Mouse (Mus musculus) T-helper 17 cell (primary cell): Measurements from ENCODE around the gene Ski.

Source experiments
- in situ Hi-C, 2 experiments: fragments of 300-600 bp; cut with MboI, MseI; formaldehyde crosslinking; loops; 1 replicate in 1 of 2; 2 replicates in 1 of 2; pipeline ENCODE4 v1.15.1; 2025; ENCODE audit warnings: high pct_unique_total_duplicates in 2 of 2

Gene Ski

DNA sequence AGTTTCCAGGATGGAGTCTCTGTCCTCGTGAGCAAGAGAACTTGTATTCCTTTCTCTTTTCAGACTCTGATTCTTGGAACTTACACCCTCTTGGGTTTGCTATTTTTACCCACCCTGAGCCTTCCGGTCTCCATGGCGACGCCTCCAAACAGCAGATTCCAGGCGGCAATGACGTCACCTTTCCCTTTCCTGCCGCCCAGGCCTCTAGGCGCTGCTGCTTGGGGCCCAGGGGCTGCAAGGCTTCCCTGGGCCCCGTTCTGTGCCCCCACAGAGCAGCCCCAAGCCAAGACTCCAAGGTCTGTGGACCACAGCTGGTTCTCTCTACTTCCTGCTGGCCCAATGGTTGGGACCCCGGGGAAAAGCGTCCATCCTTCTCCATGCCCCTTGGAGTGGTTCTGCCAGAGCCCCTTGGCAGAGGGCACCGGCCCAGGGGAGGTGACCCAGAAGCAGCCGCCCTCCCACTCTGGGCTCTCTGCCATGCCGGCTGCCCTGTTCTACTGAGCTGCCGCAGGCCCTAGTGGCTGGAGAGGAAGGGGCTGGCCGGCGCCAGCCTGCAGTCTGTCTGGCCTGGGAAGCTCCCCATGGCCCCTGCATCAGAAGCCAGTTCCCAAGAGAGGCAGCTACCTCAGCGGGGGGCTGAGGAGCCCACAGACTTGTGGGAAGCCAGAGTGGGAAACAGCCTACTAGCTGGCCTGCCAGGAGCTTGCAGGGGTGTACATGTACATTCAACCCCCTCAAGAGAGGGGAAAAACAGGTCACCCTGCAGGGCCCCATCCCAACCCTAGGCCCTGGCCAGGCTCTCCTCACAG lies 13.1 kb upstream of the Ski start:
- in situ Hi-C loops, result no loop called here

DNA sequence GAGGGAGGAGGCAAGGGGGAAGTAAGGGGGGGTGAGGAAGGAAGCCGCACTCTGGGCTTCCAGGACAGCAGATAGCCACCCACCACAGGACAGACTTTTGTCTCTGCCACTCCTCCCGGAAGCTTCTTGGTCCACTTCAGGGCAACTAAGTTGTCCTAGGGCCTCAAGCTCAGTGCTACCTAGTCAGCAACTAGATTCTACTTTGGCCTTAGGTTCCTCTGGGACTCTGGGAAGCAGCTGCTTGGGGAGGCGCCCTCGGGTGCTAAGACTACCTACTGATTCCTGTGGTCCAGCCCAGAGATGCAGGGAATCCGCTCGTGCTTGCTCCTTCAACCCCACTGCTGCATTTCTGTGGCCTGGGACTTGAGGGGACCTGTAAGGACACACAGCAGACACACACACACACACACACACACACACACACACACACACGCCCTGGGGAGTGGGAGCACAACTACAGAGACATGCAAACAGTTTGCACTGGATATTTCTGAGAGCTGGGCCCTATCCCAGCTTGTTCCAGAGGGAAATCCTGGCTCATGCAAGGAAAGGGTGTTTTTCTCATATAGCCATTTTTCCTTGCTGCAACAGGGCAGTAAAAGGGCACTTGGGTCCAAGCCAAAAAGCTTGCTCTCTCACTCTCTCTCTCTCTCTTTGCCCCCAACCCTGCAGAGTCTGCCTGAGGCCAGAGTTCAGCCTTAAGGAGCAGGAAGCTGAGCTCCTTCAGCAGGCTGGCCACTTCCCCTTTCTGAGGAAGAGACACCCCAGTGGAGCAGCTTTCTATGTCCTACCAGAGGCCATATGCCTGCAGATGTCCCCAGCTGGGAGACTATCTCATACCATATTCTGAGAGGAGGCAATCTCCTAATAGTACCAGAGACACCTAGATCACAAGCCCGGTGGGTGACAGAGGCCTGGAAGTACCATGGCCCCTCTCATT lies 12.2 kb upstream of the Ski start:
- in situ Hi-C loops, result no loop called here

DNA sequence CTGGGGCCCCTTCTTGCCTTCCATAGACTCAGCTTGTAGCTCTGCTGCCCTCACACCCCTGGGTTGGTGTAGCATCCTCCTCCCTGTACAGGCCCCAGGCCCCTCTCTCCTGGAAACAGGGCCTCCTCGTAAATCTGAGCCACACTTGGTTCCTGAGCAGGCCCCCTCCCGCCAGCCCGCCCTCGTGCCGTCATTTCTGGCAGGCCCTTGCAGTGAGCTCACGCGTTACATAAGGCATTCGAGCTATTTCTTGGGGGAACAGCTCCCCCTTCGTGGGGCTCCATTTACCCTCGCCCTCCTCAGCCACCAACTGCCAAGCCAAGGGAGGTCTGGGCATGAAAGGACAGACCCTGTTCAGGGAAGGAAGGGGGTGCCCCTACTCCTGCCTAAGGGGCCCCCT lies 11.5 kb upstream of the Ski start:
- in situ Hi-C loops, result no loop called here

DNA sequence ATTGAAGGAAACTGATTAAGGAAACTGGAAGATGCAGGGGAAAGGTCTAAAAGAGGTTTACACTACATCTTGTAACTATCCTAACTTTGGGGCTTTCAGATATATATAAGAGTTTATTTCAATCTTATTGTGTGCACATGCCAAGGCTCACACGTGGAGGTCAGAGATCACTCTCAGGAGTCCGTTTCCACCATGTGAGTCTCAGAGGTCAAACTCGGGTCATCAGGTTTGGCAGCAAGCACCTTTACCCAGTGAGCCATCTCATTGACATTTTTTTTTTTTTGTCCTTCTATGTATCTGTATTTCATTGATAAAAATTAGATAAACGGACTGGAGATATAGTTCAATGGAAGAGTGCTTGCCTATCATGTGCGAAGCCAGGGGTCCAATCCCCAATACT lies 6.1 kb upstream of the Ski start:
- in situ Hi-C loops, result no loop called here

DNA sequence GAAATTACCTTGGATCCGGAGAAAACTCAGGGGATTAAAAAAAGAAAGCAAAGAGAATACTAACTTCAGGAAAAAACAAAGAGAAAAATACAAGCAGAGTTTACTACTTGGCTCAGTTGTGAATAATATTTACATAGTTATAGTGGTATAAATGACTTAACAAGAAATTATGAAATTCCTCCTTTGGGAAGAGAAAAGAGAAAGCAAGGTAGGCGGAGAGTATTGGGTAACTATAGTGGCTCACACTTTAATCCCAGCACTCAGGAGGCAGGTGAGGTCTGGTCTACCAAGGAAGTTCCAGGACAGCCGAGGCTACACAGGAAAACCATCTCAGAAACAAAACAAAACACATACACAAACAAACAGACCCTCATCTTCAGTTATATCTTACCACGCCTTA lies 5.6 kb upstream of the Ski start:
- in situ Hi-C loops, result no loop called here

DNA sequence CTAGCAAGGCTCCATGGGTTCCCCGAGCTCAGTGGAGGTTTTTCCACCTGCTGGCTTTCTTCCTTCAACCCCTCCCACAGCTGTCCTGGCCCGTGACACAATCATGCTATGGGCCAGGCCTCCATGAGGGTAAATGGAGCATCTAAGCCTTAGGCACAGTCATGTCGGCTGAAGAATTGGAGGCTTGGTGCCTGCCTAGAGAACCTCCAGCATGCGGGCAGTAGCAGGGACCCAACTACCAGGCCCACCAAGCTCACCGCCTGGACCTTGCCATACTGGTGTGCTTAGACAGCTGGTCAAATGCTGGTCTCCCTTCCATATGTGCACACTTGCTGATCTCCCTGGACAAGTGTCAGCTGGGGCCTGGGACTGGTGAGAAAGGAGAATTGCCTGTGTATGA lies 3.5 kb upstream of the Ski start:
- in situ Hi-C loops, result no loop called here

DNA sequence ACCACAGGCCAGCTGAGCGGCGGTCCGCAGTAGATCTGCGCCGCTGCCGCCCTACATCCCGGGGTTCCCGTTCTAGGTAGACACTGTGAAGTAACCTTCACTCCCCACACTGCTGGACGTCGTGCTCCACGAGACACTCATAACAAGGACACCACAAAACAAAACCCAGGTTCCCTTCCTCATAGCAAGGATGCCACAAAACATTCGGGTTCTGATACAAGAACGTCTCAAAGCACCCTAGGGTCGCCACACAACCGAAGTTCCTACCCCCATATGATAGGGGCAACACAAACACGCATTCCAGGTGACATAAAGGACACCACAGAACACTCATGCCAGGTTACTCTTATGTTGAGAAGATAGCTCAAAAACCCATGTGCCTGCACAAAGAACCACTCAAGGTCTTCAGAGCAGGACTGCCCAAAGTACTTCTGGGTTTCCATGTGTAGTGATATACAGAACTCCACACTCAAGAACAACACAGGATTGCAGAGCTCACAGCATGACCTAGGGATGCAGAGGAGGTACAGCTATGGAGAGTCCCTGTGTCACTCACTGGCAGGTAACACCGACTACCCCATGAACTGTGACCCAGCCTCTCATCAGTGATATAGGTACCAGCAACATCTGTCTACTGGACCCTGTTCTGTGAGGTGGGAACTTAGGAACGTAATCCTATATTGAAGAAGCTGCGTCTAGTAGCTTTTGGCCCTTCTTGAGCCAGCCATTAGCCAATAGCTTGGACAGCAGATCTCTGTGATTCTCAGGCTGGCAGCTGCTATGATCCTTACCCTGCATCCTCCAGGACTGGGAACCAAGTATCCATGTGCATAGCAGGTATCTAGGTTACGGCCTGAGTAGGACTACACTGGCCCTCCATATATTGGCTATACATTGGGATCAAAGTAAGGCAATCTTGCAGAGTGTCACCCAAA lies 1.5 kb upstream of the Ski start:
- in situ Hi-C loops, result loop anchor here in 1 of 2 experiments (25.0 kb wide), 1 partner anchor 788 kb away; the partner anchor contains the start of gene Tnfrsf4

DNA sequence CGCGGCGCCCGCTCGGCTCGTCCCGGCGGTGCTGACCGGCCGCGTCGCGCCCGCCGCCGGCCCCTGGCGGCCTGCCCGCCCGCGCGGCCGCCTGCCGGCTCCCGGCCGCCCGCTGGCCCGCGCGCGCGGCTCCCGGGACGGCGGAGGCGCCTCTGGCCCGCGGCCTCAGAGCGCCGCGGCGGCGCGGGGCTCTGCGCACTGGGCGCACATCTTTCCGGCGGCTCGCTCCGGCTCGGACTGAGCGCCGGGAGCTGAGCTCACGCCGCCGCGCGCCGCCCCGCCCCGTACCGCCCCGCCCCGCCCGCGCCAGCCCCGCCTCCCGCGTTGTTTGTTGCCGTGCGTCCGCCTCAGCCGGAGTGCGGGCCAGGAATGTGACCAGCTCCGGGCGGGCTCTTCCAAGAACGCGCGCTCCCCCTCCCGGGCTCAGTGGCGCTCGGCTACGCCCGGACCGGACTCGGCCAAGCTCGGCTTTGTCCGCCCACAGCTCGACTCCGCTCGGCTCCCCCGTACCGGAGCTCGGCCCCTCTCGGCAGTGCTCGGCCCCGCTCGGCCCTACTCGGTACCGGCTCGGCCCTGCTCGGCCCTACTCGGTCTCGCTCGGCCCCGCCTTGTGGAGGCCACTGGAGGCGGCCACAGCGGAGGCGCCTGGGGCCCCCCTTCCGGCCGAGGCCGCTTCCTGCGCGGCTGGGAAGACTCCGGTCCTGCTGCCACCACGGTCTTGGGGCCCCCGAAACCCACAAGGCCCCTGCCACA lies 625 bp upstream of the Ski start:
- in situ Hi-C loops, result loop anchor here in 1 of 2 experiments (25.0 kb wide), 1 partner anchor 789 kb away; the partner anchor contains the start of gene Tnfrsf4

DNA sequence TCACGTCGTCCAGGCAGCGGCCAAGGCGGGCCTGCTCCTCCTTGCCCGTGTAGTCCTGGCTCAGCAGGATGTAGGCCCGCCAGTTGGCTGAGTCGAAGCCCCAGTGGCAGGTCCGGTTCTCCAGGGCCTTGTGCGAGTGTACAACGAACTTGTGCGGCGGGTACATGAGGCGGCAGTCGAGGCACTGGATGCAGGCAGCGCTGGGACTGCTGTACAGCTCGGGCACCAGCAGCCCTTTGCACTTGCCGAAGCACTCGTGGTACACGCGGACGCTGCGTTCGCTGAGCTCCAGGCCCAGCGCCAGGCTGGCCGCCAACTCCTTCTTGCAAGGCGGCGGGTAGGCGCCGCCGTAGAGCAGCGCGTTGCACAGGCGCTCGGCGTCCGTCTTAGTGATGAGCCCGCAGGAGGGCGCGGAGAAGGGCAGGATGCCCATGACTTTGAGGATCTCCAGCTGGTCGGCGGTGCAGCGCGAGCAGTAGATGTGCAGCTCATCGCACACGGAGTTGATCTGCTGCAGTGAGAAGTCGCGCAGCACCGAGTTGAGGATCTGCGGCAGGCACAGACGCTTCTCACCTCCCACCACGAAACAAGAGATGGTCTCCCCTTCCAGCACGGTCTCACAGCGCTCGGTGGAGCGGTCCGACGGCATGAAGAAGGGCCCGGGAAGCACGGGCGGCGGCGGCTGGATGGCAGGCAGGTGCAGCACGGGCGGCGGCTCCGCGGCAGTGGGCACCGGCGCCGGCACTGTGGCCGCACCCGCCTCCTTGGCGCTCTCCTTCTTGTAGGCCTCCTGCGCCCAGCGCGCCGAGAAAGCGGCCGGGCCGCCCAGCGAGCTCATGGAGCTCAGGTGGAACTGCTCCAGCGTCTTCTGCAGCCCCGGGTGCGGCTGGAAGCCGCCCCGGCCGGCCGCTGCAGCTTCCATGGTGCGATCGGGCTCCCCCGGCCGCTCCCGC lies 517 bp downstream of the Ski start:
- in situ Hi-C loops, result loop anchor here in 1 of 2 experiments (25.0 kb wide), 1 partner anchor 790 kb away; the partner anchor contains the start of gene Tnfrsf4

DNA sequence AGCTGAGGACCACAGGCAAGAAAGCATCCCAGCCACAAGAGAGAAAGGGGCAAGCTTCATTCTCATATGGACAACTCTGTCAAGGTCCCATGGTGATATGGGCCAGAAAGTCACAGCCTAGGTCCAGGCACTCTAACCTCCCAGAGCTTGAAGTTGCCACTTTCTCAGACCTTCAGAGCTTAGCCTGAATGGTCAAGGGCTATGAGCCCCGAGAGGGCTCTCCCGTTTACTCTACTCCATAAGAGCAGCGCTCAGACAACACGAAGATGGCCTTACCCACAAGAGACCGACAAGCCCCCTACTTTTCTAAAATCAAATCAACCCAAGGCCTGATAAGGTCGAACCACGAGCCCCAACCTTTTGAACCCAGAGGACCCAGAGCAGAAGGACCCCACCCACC lies 1.3 kb downstream of the Ski start:
- in situ Hi-C loops, result loop anchor here in 1 of 2 experiments (25.0 kb wide), 1 partner anchor 791 kb away; the partner anchor contains the start of gene Tnfrsf4

DNA sequence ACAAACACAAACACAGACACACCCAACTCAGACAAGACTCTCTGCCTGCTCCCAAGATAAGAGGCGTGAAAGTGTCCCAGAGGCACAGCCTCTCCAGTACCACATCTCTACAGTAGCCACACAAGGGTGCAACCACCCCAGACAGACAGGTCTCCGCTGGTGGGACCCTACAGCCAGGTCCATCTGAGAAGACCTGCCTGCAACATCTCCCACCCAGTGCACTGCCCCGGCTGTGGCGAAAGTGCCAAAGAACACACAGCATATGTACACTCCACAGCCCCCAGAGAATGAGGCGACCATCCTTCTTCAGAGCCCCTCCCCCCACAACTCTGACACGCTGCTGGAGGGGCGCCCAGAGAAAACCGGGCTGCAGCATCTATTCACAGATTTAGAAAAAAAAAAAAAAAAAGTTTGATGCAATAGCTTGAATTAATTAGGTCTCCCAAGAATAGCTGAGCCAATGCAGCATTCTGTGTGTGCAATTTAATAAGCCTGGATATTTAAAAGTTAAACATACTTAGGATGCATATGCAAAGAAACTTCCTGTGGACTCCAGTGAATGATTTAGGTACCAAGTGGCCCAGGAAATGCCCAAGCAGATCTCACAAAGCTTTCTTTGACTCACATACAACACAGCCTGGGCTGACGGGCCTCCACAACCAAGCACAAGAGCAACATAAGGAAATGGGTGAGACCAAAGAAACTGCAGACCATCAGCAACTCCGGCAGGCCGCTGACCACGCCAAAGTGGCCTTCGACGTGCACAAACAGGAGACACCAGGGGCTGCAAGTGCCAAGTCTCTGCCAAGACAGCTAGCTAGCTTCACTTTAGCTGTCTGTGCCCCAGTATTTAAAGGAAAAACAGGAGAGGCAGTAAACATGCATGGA lies 1.9 kb downstream of the Ski start:
- in situ Hi-C loops, result loop anchor here in 1 of 2 experiments (25.0 kb wide), 1 partner anchor 792 kb away; the partner anchor contains the start of gene Tnfrsf4

DNA sequence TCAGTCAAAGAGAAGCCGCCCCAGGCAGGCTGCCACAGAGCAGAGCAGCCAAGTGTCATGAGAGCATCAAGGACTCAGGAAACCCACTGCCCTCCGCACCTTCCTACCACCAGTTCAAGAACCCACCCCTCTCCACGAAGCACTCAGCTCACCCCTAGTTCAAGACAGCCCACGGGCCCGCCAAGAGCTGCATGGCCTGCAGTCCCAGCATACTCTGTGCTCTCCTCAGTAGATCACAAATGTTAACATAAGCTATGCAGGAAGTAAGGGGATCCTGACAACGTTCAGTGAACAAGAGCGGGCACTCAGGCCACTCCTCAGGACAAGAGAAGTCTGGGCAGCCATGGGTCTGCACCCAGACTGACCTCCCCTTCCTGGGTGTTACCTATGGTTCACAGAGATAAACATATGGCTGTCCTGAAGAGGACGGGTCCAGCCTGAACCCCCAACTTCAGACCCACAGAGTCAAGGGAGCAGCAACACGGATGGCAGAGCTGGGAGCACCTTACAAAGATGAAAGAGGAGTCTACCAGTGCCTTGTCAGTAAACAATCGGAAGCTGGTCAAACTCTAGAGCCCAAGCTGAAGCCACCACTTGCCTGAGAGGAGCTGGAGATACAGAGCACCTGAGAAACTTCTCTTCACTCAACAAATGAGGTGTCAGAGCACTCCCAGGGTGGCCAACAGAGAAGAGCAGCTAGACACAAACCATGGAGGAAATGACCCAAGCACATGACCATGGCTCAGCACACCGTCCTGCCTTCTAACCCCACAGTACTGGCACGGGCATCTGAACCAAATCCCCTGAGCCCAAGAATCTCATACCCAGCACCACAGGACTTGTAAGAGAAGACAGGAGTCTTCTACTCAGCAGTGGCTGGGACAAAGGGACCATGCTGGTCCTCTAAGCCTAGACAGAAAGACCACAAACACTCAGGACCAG lies 2.9 kb downstream of the Ski start:
- in situ Hi-C loops, result loop anchor here (5.0 to 25.0 kb wide), 2 partner anchors 42 to 793 kb away; partner anchors contain the start of gene Tnfrsf4 (in 1 of the 2)

DNA sequence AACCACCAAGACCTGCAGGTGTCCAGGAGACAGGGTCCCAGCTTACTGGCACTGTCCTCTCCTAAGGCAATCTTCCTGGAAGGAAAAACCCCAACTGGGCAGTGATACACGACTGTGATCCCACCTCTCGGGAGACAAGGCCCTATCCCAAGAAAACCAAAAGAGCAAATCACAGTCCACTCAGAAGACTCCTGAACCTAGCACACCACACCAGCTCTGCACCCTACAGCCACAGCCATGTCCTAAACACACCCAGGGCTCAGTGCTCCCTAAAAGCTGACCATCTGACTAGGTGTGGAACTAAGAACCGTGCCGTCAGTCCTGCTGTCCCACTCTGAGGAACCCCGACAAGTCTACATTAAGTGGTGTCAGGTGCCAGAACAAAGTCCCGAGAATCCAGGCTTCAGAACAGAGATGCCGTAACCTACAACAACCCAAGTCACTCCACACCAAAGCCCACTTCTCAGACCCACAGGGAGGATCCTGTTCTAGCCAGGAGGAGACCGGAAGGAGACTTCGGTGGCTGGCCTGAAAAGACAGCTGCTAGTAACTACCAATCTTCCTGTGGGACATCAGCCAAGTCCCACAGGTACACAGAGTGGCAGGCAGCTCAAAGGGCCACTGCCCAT lies 4.2 kb downstream of the Ski start:
- in situ Hi-C loops, result loop anchor here (5.0 to 25.0 kb wide), 2 partner anchors 41 to 794 kb away; partner anchors contain the start of gene Tnfrsf4 (in 1 of the 2)

DNA sequence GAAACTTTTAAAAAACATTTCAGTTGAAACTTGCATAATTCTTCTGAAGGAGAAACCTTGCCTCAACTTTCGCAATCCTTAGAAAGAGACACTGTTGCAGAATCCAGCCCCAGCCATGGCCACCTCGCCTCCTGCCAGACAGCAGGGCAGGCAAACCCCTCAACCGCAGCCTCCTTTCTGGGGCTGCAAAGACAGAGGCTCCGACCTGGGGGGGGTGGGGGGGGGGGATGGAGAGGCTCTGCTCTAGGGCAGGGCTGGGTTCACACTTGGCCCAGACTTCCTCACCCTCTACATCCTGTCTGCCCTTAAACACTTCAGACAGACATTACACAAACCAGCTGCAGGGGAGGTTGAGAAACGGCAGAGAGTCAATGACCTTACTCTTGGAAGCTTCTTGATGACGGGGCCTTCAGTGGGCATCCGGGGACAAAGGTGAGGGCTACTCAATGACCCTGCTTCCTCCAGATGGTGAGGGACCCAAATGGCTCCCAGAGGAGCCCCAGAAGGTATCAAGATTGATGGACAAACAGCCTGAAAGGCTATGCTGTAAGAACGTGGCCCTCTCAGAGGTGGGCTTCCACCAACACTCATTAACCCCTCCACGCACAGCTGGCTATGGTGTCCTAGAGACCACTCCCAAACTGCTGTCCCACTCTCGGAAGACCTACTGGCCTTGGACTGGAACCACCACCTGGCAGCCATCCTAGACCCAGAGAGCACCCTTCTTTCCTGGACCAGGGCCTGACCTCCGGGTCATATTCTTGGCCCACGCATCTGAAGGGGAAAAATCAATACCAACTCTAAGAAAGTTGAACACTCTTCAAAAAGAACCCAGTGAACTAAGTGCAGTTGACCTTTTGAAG lies 4.9 kb downstream of the Ski start:
- in situ Hi-C loops, result loop anchor here (5.0 to 25.0 kb wide), 2 partner anchors 40 to 795 kb away; partner anchors contain the start of gene Tnfrsf4 (in 1 of the 2)
